In genomic region chr19:30829231-30829775, GRCm38 (mm10) we compare ENCODE assay signal across 12 mouse cellular contexts.
"Had no signal": no experiment of that assay in that cellular context is flagged by ENCODE, and none has a peak within 500 bp of the region (broad histone marks: within the 10 kb centered on the region; RNA-seq: fewer than 3 reads in every experiment).

No protein-coding gene starts in this region.

- H3K4me3 ChIP-seq: kidney, embryonic 15.5 days; limb, embryonic 13.5 days; midbrain, embryonic 10.5 days had no signal

- H3K27ac ChIP-seq: kidney, embryonic 15.5 days; limb, embryonic 13.5 days; liver, embryonic 14.5 days; midbrain, embryonic 10.5 days had no signal

- H3K27me3 ChIP-seq: kidney, embryonic 15.5 days; limb, embryonic 13.5 days had no signal

- DNase-seq: kidney, adult 2 months; kidney, postnatal 14 days; left cerebral cortex, postnatal 4 days; lung, adult 18-20 months; right cerebral cortex, adult 18-20 months; right cerebral cortex, postnatal 25 days; thymus, postnatal 36 days had no signal

- ATAC-seq: midbrain, embryonic 16.5 days had no signal

- H3K4me2 ChIP-seq: kidney, embryonic 15.5 days; limb, embryonic 13.5 days had no signal

- H3K36me3 ChIP-seq: kidney, embryonic 15.5 days; limb, embryonic 13.5 days; midbrain, embryonic 10.5 days had no signal
